Mouse (Mus musculus): ENCODE measurements around the gene Inpp4b. TPM values are rescaled to one million over a fixed set of nuclear protein-coding genes. Genes with fewer than 3 reads are reported as not detected.

The Inpp4b gene
- polyA plus RNA-seq, 1 experiment from 2014 or later: 9.1 TPM

DNA sequence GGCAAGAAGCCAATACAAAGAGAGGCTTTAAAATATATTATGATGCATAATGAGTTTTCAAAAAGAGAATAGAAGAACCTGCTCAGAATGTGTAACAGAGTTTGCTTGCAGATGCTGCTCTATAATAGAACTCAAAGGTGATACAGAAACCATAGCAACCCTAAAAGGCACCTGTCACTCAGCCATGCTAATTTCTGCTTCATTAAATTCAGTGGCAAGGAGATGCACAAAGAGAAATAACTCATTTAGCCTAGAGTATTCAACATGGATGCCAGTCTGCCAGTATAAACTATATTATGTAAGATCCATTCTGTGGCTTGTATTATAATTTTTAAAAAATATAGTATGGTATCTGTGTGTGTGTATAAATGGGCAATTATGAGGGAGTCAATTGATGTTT lies 807.9 kb downstream of the Inpp4b start:
- no peak overlapping the region for H3K27ac ChIP-seq
- TF ChIP-seq CTCF (IDR thresholded peaks at IDR 0.05; ENCODE audit: low read depth): no peak
- H3K9ac ChIP-seq (ENCODE audit: low read depth, low read length): no peak overlapping the region
- H3K4me2 ChIP-seq (ENCODE audit: low read length): no peak overlapping the region
- no peaks in the 10 kb centered on the region for H3K4me1 ChIP-seq (replicated peaks; ENCODE audit: insufficient read depth, low read length)
- H3K36me3 ChIP-seq (ENCODE audit: insufficient read depth, low read length): no peaks in the 10 kb centered on the region
- no peaks in the 10 kb centered on the region for H3K9me3 ChIP-seq (replicated peaks; ENCODE audit: low read length)
- ATAC-seq (replicated peaks; ENCODE audit: low FRiP score, low read depth) (no peak), DNase-seq (ENCODE audit: low spot score) (no peak)
- no peaks in the 10 kb centered on the region for H3K27me3 ChIP-seq (ENCODE audit: insufficient read depth, low read length)
- no peak overlapping the region for H3K4me3 ChIP-seq (replicated peaks; ENCODE audit: low read depth, low read length)

DNA sequence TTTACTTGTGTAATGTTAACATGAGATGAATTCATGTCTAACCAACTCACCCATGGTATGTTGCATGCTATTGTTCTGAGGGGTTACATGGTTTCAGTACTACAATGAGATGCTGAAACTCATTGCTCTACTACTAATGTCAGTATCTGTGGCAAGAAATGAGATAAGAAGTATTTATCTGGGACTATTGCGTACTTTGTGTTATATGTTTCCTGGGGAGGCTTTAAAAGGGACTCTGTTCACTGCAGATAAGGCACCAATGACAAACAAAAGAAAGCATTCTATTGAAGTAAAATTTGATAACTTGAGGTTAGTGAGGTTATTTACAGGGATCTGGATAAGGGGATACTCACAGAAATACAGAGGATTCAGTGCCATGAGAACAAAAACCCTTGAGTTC lies 815.6 kb downstream of the Inpp4b start:
- H3K27me3 ChIP-seq (ENCODE audit: insufficient read depth, low read length): no peaks in the 10 kb centered on the region
- no peak overlapping the region for H3K4me2 ChIP-seq (ENCODE audit: low read length)
- no peaks in the 10 kb centered on the region for H3K36me3 ChIP-seq (ENCODE audit: insufficient read depth, low read length)
- H3K9ac ChIP-seq (ENCODE audit: low read depth, low read length): no peak overlapping the region
- H3K4me3 ChIP-seq (replicated peaks; ENCODE audit: low read depth, low read length): no peak overlapping the region
- no peak for DNase-seq (ENCODE audit: low spot score)
- no peaks in the 10 kb centered on the region for H3K4me1 ChIP-seq (replicated peaks; ENCODE audit: insufficient read depth, low read length)
- H3K27ac ChIP-seq: no peak overlapping the region
- TF ChIP-seq CTCF (IDR thresholded peaks at IDR 0.05; ENCODE audit: low read depth): no peak
- WGBS: 95% methylated on average over 1 of the region's 1 CpGs
- H3K9me3 ChIP-seq (replicated peaks; ENCODE audit: low read length): no peaks in the 10 kb centered on the region
- no peak for ATAC-seq (replicated peaks; ENCODE audit: low FRiP score, low read depth)
